Mouse (Mus musculus) limb, embryonic 11.5 days (tissue): Measurements from ENCODE around the gene Plrg1. TPM values are rescaled to one million over a fixed set of nuclear protein-coding genes. Genes with fewer than 3 reads are reported as not detected.
A peak's percentile ranks its signal among the peaks of the same experiment; 100 is the strongest.

Experiments
- ATAC-seq: fragments of 200-750 bp; cut with Nextera tagmentation; 2 replicates; pipeline ENCODE4 v1.8.0; 2017; ENCODE audit warnings: low read depth; ENCODE audit not compliant: insufficient number of reproducible peaks, low FRiP score, low TSS enrichment
- DNase-seq: peaks from one replicate; pipeline ENCODE4 v3.0.0-alpha.2; 2015; ENCODE audit warnings: low spot score
- H3K27ac ChIP-seq: fragments of 300-500 bp; sonication (generic); replicated peaks from 2 replicates; pipeline ENCODE4 v1.5.1; 2014; ENCODE audit warnings: low read depth, mild to moderate bottlenecking, low read length
- H3K27me3 ChIP-seq: fragments of 300-500 bp; sonication (generic); 2 replicates; pipeline ENCODE4 v1.6.1; 2014; ENCODE audit warnings: mild to moderate bottlenecking, low read length, mixed read lengths; ENCODE audit not compliant: control insufficient read depth, insufficient read depth
- H3K36me3 ChIP-seq: fragments of 300-500 bp; sonication (generic); 2 replicates; pipeline ENCODE4 v1.6.1; 2014; ENCODE audit warnings: mild to moderate bottlenecking, low read length, moderate library complexity, mixed read lengths; ENCODE audit not compliant: control insufficient read depth, insufficient read depth
- H3K4me1 ChIP-seq: fragments of 300-500 bp; sonication (generic); 2 replicates; pipeline ENCODE4 v1.6.1; 2014; ENCODE audit warnings: low read length, mixed read lengths; ENCODE audit not compliant: control insufficient read depth, insufficient read depth
- H3K4me2 ChIP-seq: fragments of 300-500 bp; sonication (generic); 2 replicates; pipeline ENCODE4 v1.6.1; 2014; ENCODE audit warnings: low read depth, mild to moderate bottlenecking, moderate library complexity; ENCODE audit not compliant: severe bottlenecking
- H3K4me3 ChIP-seq: fragments of 300-500 bp; sonication (generic); 2 replicates; pipeline ENCODE4 v1.5.1; 2014; ENCODE audit warnings: low read depth, low read length
- H3K9ac ChIP-seq: fragments of 300-500 bp; sonication (generic); 2 replicates; pipeline ENCODE4 v1.6.1; 2014; ENCODE audit warnings: mild to moderate bottlenecking, low read length
- H3K9me3 ChIP-seq: fragments of 300-500 bp; sonication (generic); 2 replicates; pipeline ENCODE4 v1.6.1; 2016; ENCODE audit warnings: low read length; ENCODE audit not compliant: control insufficient read depth
- WGBS: fragments of 180-500 bp; shearing (Covaris S2); extraction: QIAGEN DNeasy Blood & Tissue Kit; methylation state at CpG from one replicate; pipeline ENCODE4 v1.1.7; 2014; 5-methylcytosine and 5-hydroxymethylcytosine counted together
- polyA plus RNA-seq: library from polyadenylated mRNA; unstranded; fragments of >200 nt; fragmentation: Nextera tagmentation; extraction: Ambion mirVana; gene quantifications from 2 replicates; pipeline ENCODE4 v1.2.1, GENCODE M21; 2014

Plrg1 gene
- polyA plus RNA-seq, 1 experiment from 2014 or later = 140 TPM

GRCm38 (mm10) chr3:83057046-83057445, 1.7 kb downstream of the Plrg1 start:
- no peak overlapping the region for H3K4me3 ChIP-seq
- H3K36me3 ChIP-seq = peaks cover 15% of the 10 kb centered on the region; the same call in 1 of the 2 replicates
- H3K27ac ChIP-seq = no peak overlapping the region
- 0 out of 2 replicates have a peak, but pooled peaks cover 7% of the 10 kb centered on the region for H3K4me1 ChIP-seq
- no peak for ATAC-seq
- 89% methylated on average over 2 of the region's 2 CpGs for WGBS
- no peaks in the 10 kb centered on the region for H3K27me3 ChIP-seq
- H3K9me3 ChIP-seq = no peaks in the 10 kb centered on the region
- no peak overlapping the region for H3K4me2 ChIP-seq
- DNase-seq = no peak
- no peak overlapping the region for H3K9ac ChIP-seq

- Histone ChIP-seq H3K4me3 (no peak overlapping the region), H3K36me3 (peaks cover 27% of the 10 kb centered on the region), H3K9ac (no peak overlapping the region), H3K27ac (no peak overlapping the region), H3K9me3 (no peaks in the 10 kb centered on the region), H3K4me2 (no peak overlapping the region), H3K4me1 (no peaks in the 10 kb centered on the region), H3K27me3 (no peaks in the 10 kb centered on the region)
- DNase-seq (no peak), ATAC-seq (no peak)
- WGBS = 85% methylated on average over 9 of the region's 9 CpGs
These were observed 12.6 kb downstream of the Plrg1 start for GRCm38 (mm10) chr3:83067920-83068319.

GRCm38 (mm10) chr3:83068869-83069268, 13.5 kb downstream of the Plrg1 start:
- no peak overlapping the region for H3K9ac ChIP-seq
- DNase-seq = no peak
- 94% methylated on average over 13 of the region's 13 CpGs for whole genome bisulfite sequencing
- H3K9me3 ChIP-seq = no peaks in the 10 kb centered on the region
- H3K4me3 ChIP-seq = no peak overlapping the region
- no peaks in the 10 kb centered on the region for H3K4me1 ChIP-seq
- no peak for ATAC-seq
- no peak overlapping the region for H3K4me2 ChIP-seq
- peaks cover 24% of the 10 kb centered on the region for H3K36me3 ChIP-seq
- H3K27me3 ChIP-seq = no peaks in the 10 kb centered on the region
- H3K27ac ChIP-seq = no peak overlapping the region

DNA sequence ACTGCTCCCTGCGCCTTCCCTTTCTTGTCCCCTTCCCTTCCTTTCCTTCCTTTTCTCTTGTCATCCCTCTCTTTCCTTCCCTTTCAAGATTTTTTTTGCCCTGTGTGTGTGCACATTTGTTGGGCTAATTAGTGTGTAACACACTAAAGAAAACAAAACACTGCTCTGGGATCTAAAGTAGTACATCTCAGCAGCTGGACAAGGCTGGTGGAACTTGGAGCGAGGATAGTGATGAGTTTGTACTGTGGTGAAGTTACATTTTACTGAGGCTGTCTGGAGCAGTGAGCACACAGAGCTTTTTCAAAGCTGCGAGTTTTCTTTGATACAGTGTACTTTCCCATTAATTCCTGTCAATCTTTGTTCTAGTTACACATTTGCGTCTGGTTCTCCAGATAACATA, 14.9 kb downstream of the Plrg1 start:
- WGBS = 94% methylated on average over 4 of the region's 4 CpGs
- no peaks in the 10 kb centered on the region for H3K27me3 ChIP-seq
- no peak for ATAC-seq
- peaks cover 24% of the 10 kb centered on the region for H3K36me3 ChIP-seq
- no peaks in the 10 kb centered on the region for H3K4me1 ChIP-seq
- H3K27ac ChIP-seq = no peak overlapping the region
- H3K4me2 ChIP-seq = no peak overlapping the region
- no peak for DNase-seq
- H3K4me3 ChIP-seq = no peak overlapping the region
- no peaks in the 10 kb centered on the region for H3K9me3 ChIP-seq
- H3K9ac ChIP-seq = no peak overlapping the region

GRCm38 (mm10) chr3:83076563-83076962, 21.2 kb downstream of the Plrg1 start:
- WGBS = 20% methylated on average over 3 of the region's 3 CpGs

GRCm38 (mm10) chr3:83080567-83081055, 25.3 kb downstream of the Plrg1 start:
- 4% methylated on average over 11 of the region's 11 CpGs for WGBS
- no peaks in the 10 kb centered on the region for H3K36me3 ChIP-seq
- H3K9ac ChIP-seq = no peak overlapping the region
- H3K4me2 ChIP-seq = peak overlapping the region; percentile 48
- no peaks in the 10 kb centered on the region for H3K27me3 ChIP-seq
- no peak overlapping the region for H3K27ac ChIP-seq
- H3K9me3 ChIP-seq = no peaks in the 10 kb centered on the region
- no peak for ATAC-seq
- 0 out of 2 replicates have a peak overlapping the region, but pooled peaks have one; percentile 16 for H3K4me3 ChIP-seq
- peak; percentile 82 for DNase-seq
- H3K4me1 ChIP-seq = no peaks in the 10 kb centered on the region

More at GRCm38 (mm10) chr3:83076563-83076962, 21.2 kb downstream of the Plrg1 start:
- Histone ChIP-seq H3K36me3 (peaks cover 1% of the 10 kb centered on the region), H3K27ac (no peak overlapping the region), H3K9ac (no peak overlapping the region), H3K4me3 (no peak overlapping the region), H3K27me3 (no peaks in the 10 kb centered on the region), H3K4me1 (no peaks in the 10 kb centered on the region), H3K4me2 (no peak overlapping the region), H3K9me3 (no peaks in the 10 kb centered on the region)
- no peak for ATAC-seq
- no peak for DNase-seq

- ATAC-seq = no peak
- no peak overlapping the region for H3K9ac ChIP-seq
- H3K27me3 ChIP-seq = no peaks in the 10 kb centered on the region
- H3K27ac ChIP-seq = no peak overlapping the region
- DNase-seq = no peak
- H3K9me3 ChIP-seq = no peaks in the 10 kb centered on the region
- WGBS = 81% methylated on average over 6 of the region's 6 CpGs
- H3K4me3 ChIP-seq = no peak overlapping the region
- H3K4me1 ChIP-seq = 0 out of 2 replicates have a peak, but pooled peaks cover 3% of the 10 kb centered on the region
- H3K4me2 ChIP-seq = no peak overlapping the region
- no peaks in the 10 kb centered on the region for H3K36me3 ChIP-seq
These were observed 42.3 kb downstream of the Plrg1 start for GRCm38 (mm10) chr3:83097586-83097985.

GRCm38 (mm10) chr3:83098546-83099034, 43.3 kb downstream of the Plrg1 start:
- Histone ChIP-seq H3K27me3 (no peaks in the 10 kb centered on the region), H3K4me3 (no peak overlapping the region), H3K27ac (no peak overlapping the region), H3K9ac (no peak overlapping the region), H3K9me3 (no peaks in the 10 kb centered on the region), H3K36me3 (no peaks in the 10 kb centered on the region), H3K4me2 (0 out of 2 replicates have a peak overlapping the region, but pooled peaks have one; percentile 7), H3K4me1 (0 out of 2 replicates have a peak, but pooled peaks cover 3% of the 10 kb centered on the region)
- 34% methylated on average over 14 of the region's 14 CpGs for WGBS
- no peak for DNase-seq
- no peak for ATAC-seq

- H3K4me2 ChIP-seq = no peak overlapping the region
- H3K9me3 ChIP-seq = no peaks in the 10 kb centered on the region
- H3K4me1 ChIP-seq = 0 out of 2 replicates have a peak, but pooled peaks cover 3% of the 10 kb centered on the region
- no peak overlapping the region for H3K9ac ChIP-seq
- no peak for DNase-seq
- no peak overlapping the region for H3K4me3 ChIP-seq
- WGBS = 93% methylated on average over 1 of the region's 1 CpGs
- H3K27ac ChIP-seq = no peak overlapping the region
- no peaks in the 10 kb centered on the region for H3K27me3 ChIP-seq
- no peaks in the 10 kb centered on the region for H3K36me3 ChIP-seq
- no peak for ATAC-seq
These were observed 43.8 kb downstream of the Plrg1 start for GRCm38 (mm10) chr3:83099139-83099538.
